Mouse (Mus musculus): ENCODE measurements around the gene Isyna1. TPM values are rescaled to one million over a fixed set of nuclear protein-coding genes. Genes with fewer than 3 reads are reported as not detected.

Gene Isyna1
- total RNA-seq, 2 experiments from 2014 or later: 15.4 to 28.2 TPM

GRCm38 (mm10) chr8:70622220-70622619, 28.0 kb downstream of the Isyna1 start:
- DNase-seq: no peak

- peak; percentile 58 to 78 for DNase-seq
Observed at GRCm38 (mm10) chr8:70625104-70625503, 30.9 kb downstream of the Isyna1 start.

- DNase-seq: no peak
Observed at GRCm38 (mm10) chr8:70627041-70627440, 32.9 kb downstream of the Isyna1 start.

DNA sequence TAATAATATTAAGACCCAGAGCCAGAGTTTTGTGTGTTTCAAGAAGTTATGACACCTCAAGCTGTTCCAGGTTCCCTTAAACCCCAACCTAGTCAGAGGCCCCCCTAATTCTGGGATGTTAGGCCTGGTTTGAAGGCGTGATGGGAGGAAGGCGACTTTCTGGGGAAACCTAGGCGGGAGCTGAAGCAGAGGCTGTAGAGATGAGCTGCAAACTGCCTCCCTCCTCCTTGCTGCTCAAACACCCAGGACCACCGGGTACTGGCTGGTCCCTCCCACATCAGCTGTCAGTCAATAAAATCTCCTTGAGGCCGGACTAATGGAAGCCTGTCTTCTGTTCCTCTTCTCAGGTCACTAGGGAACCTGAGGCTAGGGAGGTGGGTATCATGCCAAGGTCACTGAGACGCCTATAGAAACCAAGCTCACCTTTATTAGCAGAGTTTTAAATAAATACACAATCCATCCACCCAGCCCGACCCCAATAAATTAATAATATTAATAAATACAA, 34.9 kb downstream of the Isyna1 start:
- DNase-seq: no peak

- peak; percentile 90 to 92 for DNase-seq
Observed at GRCm38 (mm10) chr8:70629574-70630531, 35.7 kb downstream of the Isyna1 start.

- DNase-seq: peak; percentile 65 to 83
Observed at GRCm38 (mm10) chr8:70630532-70631381, 36.6 kb downstream of the Isyna1 start.

DNA sequence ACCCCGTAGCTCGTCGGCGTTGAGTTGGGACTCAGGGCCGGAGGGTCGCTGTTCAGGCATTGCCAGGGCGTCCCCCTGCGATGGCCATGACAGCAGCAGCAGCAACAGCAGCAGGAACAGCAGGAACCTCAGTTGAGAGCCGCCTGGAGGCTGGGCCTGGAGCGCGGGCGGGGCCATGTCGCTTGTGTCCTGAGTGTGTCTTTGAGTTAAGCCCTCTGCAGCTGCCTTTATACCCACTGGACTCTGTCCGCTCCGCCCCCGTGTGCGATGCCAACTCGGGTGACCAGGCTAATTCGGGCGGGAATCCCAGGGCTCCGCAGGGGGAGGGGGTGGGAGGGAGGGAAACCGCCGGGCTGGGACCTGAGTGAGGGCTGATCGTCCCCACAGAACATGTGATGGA, 37.3 kb downstream of the Isyna1 start:
- DNase-seq: peak; percentile 59 to 67

DNA sequence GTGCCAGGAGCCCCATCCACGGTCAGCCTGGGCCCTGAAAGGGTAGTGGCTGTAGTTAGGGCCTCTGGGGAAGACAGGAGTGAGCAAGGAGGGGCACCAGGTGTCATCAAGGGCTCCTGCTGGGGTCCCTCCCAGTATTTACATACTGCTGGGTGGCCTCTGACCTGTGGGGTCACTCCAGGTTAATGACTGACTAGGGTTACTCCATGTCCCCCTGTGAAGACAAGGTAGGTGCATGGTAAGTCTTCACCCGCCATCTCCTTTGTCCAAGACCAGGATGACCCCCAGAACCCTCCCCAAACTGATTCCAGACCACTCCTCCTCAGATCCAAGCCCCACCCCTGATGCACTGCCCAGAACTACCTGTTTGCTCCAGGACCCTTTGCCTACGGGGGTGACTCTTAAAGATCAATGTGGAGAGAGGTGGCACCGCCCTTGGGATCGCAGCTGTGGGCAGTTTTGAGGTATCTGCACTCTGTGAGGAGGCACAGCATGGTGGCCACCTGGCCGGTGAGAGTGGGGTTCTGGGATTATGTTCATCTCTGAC, 38.2 kb downstream of the Isyna1 start, which contains the start of gene Gdf15:
Gene Gdf15 (minus strand): TSS at position 111 of the 547 bp plus-strand sequence.
- DNase-seq: no peak

DNA sequence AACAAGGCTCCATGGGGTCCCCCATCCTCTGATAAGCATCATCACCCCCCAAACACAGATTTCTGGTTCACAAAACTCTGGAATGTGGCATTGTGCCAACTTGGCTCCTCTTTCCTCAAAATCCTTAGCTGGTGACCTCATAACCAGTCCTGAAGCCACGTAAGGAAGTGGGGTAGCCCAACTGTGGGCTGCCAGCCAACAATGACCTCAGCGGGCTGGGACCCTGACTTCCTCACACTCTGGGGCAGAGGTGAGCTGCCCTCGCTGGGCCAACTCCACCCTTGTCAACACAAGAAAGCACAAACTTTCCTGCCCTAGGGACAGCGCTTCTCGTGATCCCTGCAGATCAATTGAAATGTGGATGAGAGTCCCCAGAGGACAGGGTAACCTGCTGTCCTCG, 39.9 kb downstream of the Isyna1 start:
- peak; percentile 82 to 89 for DNase-seq

- no peak for DNase-seq
Observed at GRCm38 (mm10) chr8:70635527-70635926, 41.4 kb downstream of the Isyna1 start.

DNA sequence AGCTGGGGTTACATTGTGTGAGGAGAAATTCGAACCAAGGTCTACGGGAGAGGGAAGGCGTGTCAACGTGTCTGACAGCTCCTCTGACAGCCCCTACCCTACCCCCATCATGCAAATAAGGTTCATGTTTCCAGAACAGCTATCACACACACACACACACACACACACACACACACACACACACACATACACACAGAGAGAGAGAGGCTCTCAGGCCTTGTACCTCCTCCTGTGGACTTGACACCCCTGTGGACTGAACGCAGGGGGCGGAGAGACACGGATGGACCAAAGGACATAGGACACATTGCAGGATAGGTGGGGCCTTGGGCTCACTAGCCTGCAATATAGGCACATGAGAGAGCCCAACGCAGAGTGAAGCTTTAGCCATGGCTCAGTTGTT, 42.7 kb downstream of the Isyna1 start:
- no peak for DNase-seq

GRCm38 (mm10) chr8:70638752-70639151, 44.6 kb downstream of the Isyna1 start:
- no peak for DNase-seq

DNA sequence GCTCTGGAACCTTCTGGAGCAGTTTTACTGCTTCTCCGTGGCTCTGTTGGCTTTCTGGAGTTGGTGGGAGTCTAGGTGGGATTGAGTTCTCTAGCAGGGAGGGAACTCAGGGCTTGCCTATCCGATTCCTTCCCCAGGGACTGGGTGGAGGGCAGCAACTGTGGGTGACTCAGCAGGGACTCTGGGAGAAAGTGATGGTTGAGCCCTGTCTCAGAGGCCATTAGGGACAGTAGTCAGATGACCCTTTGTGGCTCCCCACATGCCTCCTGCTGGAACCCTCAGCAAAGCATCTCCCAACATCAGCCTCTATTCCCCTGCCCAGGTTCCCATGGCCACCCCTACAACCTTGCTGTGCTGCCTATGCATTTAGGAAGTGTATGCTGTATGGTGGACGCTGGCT, 48.8 kb downstream of the Isyna1 start:
- DNase-seq: no peak

GRCm38 (mm10) chr8:70644065-70644464, 49.9 kb downstream of the Isyna1 start:
- DNase-seq: no peak

- DNase-seq: peak; percentile 70 to 74
Observed at GRCm38 (mm10) chr8:70645501-70646224, 51.5 kb downstream of the Isyna1 start.

DNA sequence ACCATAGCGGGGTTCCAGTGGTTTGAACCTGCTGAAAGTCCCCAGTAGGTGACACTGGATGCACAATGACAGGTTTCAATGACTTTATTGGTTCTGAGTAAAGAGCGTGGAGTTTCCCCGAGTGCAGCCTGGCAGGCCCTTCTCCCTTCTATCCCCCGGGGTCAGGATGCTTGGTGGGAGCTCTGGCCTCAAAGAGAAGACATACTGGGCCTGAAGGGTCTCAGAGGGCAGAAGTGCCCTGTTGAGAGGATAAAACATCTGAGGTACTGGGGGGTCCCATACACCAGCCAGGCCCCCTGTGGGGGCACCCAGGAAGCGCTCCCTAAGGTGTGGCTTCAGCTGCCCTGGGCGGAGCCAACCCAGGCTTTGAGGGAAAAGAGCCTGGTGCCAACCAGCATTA, 52.2 kb downstream of the Isyna1 start:
- no peak for DNase-seq

DNA sequence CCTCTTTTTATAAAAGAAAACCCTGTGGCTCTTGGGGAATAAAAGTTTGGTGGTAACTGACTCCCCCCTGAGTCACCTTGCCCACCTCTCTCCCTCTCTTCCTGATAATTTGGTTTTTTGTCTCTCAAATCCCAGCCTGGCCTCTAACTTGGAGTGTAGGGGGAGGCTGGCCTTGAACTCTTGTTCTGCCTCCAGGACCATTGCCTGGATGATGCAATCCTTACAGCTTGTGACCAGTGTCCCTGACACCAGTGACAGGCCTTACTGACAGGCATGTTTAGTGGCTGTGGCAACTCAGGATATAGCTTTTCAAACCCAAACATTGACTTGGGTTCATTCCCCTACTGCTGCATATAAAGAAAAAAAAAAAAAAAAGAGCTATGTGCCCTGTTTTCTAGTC, 52.6 kb downstream of the Isyna1 start:
- DNase-seq: no peak
